Mouse (Mus musculus) CD4-positive helper T cell, adult 2 months (primary cell): ENCODE measurements around the gene 1700008O03Rik.

Experiments
- DNase-seq: peaks from one replicate; pipeline ENCODE4 v3.0.0-alpha.2; 2012; ENCODE audit warnings: low read depth, missing footprints, low spot score

Gene 1700008O03Rik

GRCm38 (mm10) chr7:44385720-44386119 is at the start of gene 1700008O03Rik:
Gene 1700008O03Rik (minus strand): TSS chr7:44385820.
- no peak for DNase-seq

DNA sequence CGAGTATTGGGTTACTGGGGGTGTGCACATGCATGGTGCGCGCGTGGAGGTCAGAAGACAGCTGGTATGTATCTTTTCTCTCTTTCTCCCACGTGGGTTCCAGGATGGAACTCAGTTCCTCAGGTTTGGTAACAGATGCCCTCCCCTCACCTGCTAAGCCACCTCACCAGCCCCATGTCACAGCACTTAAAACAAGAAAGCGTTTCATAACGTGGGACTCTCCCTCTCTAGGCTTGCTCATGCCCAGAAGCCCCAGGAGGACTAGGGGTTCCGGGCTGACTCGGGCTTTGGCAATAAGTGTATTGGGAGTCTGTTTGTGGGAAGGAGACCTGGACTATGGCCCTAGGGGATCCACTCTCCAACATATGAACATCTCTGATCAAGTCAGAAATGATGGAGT is 48.5 kb upstream of the 1700008O03Rik start:
- DNase-seq, result no peak

DNA sequence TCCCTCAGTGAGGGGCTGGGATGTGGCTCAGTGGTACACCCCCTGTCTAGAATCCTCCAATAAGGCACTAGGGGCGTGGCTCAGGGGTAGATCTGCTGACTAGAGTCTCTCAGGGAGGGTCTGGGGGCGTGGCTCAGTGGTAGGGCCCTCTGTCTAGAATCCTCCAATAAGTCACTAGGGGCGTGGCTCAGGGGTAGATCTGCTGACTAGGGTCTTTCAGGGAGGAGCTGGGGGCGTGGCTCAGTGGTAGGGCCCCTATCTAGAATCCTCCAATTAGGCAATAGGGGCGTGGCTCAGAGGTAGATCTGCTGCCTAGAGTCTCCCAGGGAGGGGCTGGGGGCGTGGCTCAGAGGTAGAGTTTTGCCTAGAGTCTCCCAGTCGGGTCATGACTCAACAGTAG is 47.8 kb upstream of the 1700008O03Rik start:
- DNase-seq, result no peak

DNA sequence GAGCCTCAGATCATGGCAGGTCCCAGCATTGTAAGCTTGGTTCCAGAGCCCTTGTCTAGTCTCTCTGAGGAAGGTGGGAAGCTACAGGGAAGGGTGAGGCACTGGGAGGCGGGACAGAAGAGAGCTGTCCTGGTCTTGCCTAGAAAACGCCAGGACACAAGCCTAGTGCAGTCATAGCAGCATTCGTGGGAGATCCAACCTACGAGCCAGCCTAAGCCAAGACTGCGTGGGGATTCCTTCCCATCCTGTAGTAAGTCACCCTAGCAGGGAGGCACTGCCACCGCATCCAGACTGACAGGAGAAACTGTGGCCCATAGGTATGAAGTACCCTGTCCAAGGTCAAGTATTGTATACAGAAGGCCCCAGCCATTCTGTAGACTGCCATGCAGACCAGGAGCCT is 46.9 kb upstream of the 1700008O03Rik start:
- no peak for DNase-seq

- DNase-seq, result no peak
Observed at GRCm38 (mm10) chr7:44429534-44430488, 44.2 kb upstream of the 1700008O03Rik start.

DNA sequence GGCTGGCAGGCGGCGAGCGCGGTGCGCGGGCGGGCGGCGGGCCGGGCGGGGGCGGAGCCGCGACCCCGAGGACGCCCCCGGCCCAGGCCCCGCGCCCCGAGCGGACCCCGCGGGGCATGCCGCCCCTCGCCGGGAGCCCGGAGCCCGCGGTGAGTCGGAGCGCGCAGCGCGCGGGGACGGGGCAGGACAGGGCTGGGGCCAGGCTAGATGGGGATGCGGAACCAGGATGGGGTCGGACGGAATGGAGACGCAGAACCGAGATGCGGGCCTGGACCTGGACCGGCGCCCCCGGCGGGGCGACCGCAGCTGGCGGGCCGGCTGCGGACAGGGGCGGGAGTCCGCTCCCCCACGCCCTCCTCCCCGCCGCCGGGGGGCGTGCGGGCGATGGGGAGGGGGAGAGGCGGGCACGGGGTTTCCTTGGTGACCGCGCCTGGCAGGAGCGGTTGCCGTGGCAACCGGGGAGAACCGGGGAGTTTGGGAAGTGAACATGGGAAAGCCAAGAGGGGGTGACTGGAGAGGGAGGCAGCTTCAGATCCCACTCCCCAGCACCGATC is 43.4 kb upstream of the 1700008O03Rik start, which contains the start of gene Lrrc4b:
TSS of gene Lrrc4b (plus strand) at position 51 of the 554 bp plus-strand sequence.
- DNase-seq, result no peak

DNA sequence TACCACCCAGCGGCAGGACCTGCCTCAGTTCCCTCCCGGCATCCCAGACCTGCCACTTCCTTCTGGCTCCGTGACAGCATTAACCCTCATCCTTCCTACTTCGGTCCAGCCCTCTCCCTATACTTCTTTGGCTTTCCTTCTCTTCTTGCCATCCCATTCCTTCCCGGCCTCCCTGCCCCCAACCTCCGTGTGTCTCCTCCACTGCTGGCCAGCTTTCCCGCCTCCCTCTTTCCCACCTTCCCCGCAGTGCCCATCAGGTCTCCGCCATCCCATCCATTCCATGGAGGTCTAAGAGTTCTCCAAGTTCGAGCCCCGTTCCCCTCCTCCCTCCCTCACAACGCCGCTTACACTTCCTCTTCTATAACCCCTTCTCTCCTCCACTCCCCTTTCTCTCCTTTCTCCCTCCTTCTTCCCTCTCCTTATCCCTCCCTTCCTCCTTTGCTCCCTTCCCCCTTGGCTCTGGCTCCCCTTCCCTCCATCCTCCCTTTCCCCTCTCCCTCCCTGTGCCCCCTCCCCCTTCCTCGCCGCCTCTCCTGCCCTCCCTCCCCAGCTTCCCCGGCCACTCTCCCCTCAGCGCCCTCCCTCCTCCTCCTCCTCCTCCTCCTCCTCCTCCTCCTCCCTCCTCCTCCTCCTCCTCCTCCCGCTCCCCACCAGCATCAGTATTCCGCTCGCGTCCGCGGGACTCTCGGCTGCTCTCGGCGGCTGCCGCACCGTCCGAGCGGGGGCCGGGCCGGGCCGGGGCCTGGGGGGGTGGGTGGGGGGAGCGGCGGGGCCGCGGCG is 42.7 kb upstream of the 1700008O03Rik start:
- DNase-seq, result no peak

DNA sequence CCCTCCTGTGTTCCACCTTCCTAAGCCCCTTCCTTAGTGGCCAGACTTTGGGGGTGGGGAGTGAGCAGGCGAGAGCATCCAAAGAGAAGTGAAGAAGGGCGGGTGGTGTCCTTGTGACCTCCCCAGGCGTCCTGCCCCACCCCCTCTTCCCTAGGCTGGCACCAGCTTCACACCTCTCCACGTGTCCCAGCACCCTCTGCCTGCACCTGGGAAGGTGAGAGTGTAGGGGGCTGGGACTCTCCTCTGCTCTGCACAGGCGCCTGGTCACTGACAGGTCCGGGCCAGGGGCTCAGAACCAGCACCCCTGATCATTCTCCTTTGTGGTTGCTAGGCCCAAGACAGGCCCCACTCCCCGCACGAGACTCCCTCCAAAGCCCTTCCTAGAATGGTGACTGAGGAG is 42.0 kb upstream of the 1700008O03Rik start:
- DNase-seq, result no peak

DNA sequence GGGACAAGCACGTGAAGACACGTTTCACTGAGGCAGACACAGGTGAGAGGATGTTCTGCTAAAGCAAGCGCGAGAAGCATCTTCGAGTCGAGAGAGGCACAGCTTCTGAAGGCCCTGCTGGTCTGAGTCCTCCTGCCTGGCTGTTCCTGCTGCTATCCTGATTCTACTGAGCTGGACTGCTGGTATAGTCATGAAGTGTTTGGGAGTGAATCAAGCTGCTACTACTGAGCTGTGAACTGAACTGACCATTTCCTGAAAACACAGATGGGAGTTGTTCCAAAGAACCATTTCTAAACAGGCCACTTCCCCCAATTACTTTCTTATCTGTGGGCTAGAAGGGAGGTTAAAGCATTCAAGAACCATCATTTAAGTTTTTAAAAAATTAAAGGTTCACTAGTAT is 27.7 kb upstream of the 1700008O03Rik start:
- DNase-seq, result no peak

GRCm38 (mm10) chr7:44411144-44411543 is 25.5 kb upstream of the 1700008O03Rik start:
- no peak for DNase-seq

GRCm38 (mm10) chr7:44406015-44406355 is 20.4 kb upstream of the 1700008O03Rik start:
- no peak for DNase-seq

DNA sequence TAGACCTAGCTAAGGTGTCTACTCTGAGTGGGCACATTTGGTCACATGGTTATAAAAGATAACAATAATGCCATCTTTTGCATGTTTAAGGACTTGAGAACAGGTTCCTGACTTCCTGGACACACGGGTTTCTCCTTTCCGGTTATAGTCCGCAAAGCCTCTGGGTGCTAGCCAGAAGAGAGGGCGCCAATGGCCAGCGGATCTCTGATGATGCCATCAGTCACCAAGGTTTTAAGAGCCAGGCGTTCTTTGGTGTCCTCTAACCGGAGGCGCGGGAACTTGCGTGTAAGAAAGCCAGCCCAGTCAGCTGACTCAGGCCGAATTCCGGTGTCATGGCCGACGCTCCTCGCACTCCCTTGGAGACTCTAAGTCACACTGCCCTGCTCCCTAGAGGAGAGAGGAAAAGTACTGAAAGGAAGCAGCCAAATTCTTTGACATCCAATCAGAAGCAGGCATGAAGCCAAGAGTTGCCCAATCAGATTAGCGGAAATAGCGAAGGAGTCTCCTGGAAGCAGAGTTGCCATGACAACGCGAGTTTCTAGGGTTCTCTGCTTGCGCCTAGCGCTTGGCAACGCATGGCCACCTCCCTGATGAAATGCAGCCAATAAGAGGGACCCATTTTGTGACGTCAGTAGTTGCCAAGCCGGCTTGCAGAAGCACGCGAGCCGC is 19.9 kb upstream of the 1700008O03Rik start:
- DNase-seq, result peak; percentile 96

DNA sequence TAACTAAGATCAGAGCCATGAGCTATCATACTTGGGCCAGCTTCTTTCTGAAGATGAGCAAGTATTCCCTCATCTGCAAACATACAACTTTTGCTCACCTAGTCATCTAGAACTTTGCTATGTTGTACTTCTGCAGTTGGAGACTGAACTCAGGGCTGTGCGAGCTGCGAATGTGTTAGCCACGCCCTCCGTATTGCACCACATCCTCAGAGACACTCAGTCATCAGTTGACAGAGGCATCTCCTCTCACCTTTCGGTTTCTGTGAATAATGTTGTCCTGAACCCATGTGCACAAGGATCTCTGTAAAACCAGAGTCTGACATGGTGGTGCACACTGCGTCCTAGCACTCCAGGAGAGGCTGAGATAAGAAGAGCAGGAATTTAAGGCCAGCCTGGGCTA is 16.1 kb upstream of the 1700008O03Rik start:
- peak; percentile 56 for DNase-seq

DNA sequence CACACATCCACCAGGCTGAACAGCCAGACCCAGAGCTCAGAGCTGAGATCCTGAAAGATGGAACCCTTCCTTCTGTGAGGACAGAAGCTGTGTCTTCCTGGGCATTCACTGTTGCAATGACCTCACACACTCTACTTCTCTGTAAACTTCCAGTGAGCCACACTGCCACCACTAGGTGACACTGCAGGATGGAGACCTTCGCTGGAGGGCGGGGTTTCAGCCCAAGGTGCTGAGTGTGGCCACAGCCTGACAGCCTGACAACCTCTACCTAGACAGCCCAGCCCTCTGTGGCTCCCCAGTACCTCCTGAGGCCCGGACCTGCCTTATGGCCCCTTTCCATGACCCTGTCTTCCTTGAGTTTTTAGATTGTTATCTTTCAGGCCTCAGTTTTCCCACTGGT is 12.9 kb upstream of the 1700008O03Rik start:
- DNase-seq, result peak; percentile 80

DNA sequence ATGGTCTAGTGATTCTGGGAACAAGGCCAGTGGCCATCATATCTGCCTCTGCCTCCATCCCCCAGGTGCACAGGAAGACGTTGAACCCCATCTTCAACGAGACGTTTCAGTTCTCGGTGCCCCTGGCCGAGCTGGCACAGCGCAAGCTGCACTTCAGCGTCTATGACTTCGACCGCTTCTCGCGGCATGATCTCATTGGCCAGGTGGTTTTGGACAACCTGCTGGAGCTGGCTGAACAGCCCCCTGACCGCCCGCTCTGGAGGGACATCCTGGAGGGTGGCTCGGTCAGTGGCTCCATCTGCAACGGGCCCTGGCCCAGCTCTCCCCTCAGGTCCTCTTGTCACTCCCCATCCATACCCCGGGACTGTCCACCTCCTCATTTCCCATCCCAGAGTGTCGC is 7.7 kb upstream of the 1700008O03Rik start:
- no peak for DNase-seq

- DNase-seq, result no peak
Observed at GRCm38 (mm10) chr7:44392341-44392740, 6.7 kb upstream of the 1700008O03Rik start.

DNA sequence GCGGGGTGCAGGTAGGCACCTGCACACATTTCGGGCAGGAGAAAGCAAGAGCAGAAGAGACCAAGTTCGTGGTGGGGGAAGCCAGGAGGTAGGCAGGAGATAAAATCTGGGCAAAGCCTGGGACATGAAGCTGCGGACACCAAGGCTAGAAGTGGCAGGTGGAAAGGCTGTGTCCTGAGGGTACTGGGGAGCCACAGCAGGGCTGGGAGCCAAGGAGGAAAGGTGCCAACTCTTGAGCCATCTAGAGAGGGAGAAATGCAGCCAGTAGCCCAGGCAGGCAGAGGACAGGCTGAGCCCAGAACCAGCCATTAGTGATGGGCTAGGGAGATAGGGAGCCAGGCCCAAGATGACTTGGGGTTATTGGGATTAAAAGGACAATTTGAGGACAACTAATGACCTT is 6.2 kb upstream of the 1700008O03Rik start:
- no peak for DNase-seq

- no peak for DNase-seq
Observed at GRCm38 (mm10) chr7:44384716-44385059, 932 bp downstream of the 1700008O03Rik start.

DNA sequence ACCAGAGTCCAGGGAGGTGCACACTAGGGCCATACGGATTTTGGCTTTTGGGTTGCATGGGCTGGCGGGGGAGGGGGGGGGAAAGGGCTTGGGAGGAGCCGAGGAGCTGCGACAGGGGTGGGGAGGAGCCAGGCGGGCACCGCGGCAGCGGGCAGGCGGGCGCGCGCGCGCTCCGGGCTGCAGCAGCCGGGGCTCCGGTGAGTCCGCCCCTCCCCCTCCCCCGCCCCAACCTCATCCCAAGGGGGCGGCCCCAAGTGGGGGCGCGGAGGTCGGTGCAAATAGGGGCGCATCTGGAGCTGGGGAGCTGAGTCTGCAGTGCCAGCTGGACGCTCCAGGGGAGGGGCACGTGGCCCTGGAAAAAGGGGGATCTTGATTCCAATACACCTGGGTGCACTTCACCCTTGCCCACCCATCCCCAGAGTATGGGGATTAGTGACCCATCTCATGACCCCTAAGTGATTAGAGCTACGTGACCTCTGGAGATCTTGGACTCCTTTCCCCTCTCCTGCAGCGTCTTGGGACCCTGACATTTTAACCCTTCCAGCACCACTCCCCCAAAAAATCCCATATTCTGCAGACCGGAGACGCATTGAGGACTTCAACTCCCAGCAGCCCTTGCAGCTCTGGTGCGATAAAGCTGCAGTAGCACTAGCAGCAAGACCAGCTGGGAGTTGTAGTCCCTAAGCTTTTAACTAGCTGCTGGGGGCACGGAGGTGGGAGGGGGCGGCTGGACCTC is 1.5 kb downstream of the 1700008O03Rik start, which contains the start of gene Syt3:
TSS of gene Syt3 (plus strand) at position 123 of the 736 bp plus-strand sequence.
- DNase-seq, result peak; percentile 46

DNA sequence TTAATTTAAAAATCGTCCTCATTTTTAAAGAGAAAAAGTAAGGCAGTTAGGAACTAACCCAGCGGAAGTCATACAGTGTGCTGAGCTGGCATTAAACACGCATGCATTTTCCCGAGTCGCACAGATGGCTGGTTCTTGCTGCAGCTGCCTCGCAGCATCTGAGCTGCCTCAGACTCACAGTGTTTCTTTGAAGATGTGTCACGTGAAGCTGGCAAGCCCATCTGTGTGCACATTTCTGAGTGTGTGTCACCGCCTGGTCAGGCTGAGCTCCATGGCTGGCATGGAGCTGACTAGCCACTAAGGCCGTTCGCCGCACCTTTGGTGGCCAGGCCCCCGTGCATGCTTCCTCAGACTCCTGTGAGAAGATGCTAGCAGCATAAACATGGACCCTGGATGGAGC is 3.1 kb downstream of the 1700008O03Rik start:
- DNase-seq, result no peak

DNA sequence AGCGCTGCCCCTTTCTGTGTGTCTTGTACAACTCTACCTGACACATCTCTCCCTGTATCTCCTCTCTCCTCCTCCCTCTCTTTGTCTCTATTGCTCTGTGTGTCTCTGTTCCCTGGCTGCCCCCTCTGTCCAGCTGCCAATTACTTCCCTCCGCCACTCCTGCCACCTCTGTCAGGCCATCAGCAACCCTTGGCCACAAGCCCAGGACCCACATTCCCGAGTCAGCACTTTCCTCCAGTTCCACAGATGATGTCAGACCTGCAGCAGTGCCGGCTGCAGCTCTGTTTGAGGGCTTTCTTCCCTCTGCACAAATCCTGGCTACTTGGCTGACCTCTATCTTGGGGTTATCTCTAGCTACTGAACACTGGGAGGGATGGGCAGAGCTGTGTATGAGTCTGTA is 7.3 kb downstream of the 1700008O03Rik start:
- DNase-seq, result no peak
